Mouse (Mus musculus) limb, embryonic 15.5 days (tissue): ENCODE measurements around the gene Psmd11. TPM values are rescaled to one million over a fixed set of nuclear protein-coding genes. Genes with fewer than 3 reads are reported as not detected.
"Not testable (repeated sequence)": the region's sequence is repeated elsewhere in the genome, so short reads cannot be mapped to it uniquely, and the experiment has no call there.

Experiments
- ATAC-seq: fragments of 200-750 bp; cut with Nextera tagmentation; 2 replicates; pipeline ENCODE4 v1.8.0; 2017; ENCODE audit warnings: low read depth, moderate TSS enrichment; ENCODE audit not compliant: insufficient number of reproducible peaks, low FRiP score, low TSS enrichment
- H3K27ac ChIP-seq: fragments of 300-500 bp; sonication (generic); 2 replicates; pipeline ENCODE4 v1.5.1; 2015; ENCODE audit warnings: moderate library complexity, mild to moderate bottlenecking, inconsistent platforms
- H3K27me3 ChIP-seq: fragments of 300-500 bp; sonication (generic); 2 replicates; pipeline ENCODE4 v1.6.1; 2015; ENCODE audit warnings: inconsistent platforms
- H3K36me3 ChIP-seq: fragments of 300-500 bp; sonication (generic); 2 replicates; pipeline ENCODE4 v1.6.1; 2015; ENCODE audit warnings: inconsistent platforms
- H3K4me1 ChIP-seq: fragments of 300-500 bp; sonication (generic); 2 replicates; pipeline ENCODE4 v1.6.1; 2015; ENCODE audit warnings: inconsistent platforms
- H3K4me2 ChIP-seq: fragments of 300-500 bp; sonication (generic); 2 replicates; pipeline ENCODE4 v1.6.1; 2015; ENCODE audit warnings: mild to moderate bottlenecking, inconsistent platforms
- H3K4me3 ChIP-seq: fragments of 300-500 bp; sonication (generic); 2 replicates; pipeline ENCODE4 v1.5.1; 2015; ENCODE audit warnings: mild to moderate bottlenecking, inconsistent platforms
- H3K9ac ChIP-seq: fragments of 300-500 bp; sonication (generic); 2 replicates; pipeline ENCODE4 v1.6.1; 2015; ENCODE audit warnings: inconsistent platforms
- H3K9me3 ChIP-seq: fragments of 300-500 bp; sonication (generic); 2 replicates; pipeline ENCODE4 v1.6.1; 2016; ENCODE audit warnings: inconsistent platforms
- WGBS: fragments of 180-500 bp; shearing (Covaris S2); methylation state at CpG from one replicate; pipeline ENCODE4 v1.1.7; 2015; 5-methylcytosine and 5-hydroxymethylcytosine counted together
- polyA plus RNA-seq: library from polyadenylated mRNA; unstranded; fragments of >200 nt; fragmentation: Nextera tagmentation; extraction: Ambion mirVana; gene quantifications from 2 replicates; pipeline ENCODE4 v1.2.1, GENCODE M21; 2015

The Psmd11 gene
- polyA plus RNA-seq, 1 experiment from 2014 or later: 292 TPM

DNA sequence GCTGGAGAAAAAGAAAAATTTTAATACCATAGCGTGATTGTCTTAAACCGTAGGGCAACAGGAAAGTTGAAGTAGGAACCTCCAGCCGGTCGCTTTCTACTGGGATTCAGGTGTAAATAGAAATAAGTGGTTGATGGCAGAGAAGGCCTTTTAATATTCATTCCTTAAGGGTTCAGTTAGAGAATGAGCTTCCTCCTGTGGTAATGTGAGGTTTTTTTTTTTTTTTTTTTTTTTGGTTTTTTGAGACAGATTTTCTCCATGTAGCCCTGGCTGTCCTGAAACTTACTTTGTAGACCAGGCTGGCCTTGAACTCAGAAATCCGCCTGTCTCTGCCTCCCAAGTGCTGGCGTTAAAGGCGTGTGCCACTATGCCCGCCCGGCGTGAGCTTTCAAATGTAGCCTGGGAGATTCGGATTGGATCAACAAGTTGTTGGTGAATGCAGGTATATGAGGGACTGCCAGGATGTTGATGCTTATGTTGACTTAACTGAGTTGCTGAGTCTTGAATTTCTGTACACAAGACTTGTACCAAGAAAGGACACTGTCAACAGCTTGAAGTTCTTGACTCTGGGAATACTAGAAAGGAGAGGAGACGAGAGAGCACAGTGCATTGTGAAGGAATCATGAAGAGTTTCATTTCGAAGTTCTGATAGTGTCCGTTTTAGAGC, 1.2 kb downstream of the Psmd11 start:
- Histone ChIP-seq H3K4me2 (peak overlapping the region; percentile 69), H3K27ac (peak overlapping the region; percentile 91), H3K27me3 (no peaks in the 10 kb centered on the region), H3K36me3 (peaks cover 21% of the 10 kb centered on the region), H3K4me3 (peak overlapping the region; percentile 97), H3K9ac (peak overlapping the region; percentile 96), H3K9me3 (no peaks in the 10 kb centered on the region), H3K4me1 (peaks cover 4% of the 10 kb centered on the region)
- ATAC-seq: no peak
- 63% methylated on average over 14 of the region's 14 CpGs for WGBS

DNA sequence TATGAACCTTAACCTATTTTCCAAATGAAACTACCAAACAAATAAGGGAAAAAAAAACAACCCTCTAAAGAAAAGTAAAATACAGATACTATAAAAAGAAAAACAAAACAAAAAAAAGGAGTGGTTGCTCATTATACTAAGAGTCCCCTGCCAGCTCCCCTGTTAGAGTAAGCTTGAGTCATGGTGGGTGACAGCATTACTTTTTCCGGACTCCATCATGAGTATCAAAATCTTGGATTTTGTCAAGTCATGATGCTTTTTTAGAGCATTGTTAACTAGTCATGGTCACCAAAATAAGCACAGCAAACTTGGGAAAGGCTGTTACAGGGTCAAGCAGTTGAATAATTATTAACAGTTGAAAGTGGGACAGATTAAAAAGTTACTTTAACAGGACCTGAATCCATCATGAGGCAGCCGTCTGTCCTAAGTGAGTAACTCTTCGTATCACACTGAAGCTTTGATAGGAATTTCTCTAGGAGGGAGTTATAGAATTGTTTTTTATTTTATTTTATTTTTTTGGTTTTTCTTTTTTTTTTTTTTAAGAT, 2.0 kb downstream of the Psmd11 start:
- H3K27me3 ChIP-seq: no peaks in the 10 kb centered on the region
- peaks cover 25% of the 10 kb centered on the region for H3K36me3 ChIP-seq
- no peaks in the 10 kb centered on the region for H3K9me3 ChIP-seq
- 93% methylated on average over 3 of the region's 3 CpGs for WGBS
- no peak overlapping the region for H3K27ac ChIP-seq
- no peak overlapping the region for H3K4me3 ChIP-seq
- ATAC-seq: no peak
- H3K4me1 ChIP-seq: peaks cover 4% of the 10 kb centered on the region
- H3K4me2 ChIP-seq: no peak overlapping the region
- H3K9ac ChIP-seq: no peak overlapping the region

DNA sequence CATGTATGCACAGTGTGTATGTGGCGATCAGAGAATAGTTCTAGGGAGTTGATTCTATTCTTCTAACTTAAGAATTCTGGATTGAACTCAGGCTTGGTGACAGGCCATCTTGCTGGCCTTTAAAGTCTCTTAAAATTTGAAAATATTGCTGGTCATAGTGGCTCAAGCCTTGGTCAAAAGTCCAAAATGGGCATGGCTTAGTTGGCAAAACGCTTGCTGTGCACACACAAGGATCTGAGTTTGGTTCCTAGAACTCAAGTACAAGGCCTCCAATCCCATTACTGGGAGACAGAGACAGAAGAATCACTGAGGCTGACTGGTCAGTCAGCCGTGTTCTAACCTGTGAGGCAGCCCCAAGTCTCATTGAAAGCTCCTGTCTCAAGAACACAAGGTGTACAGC, 18.5 kb downstream of the Psmd11 start:
- H3K4me1 ChIP-seq: no peaks in the 10 kb centered on the region
- no peak overlapping the region for H3K4me2 ChIP-seq
- ATAC-seq: no peak
- no peak overlapping the region for H3K4me3 ChIP-seq
- no peak overlapping the region for H3K27ac ChIP-seq
- 93% methylated on average over 3 of the region's 3 CpGs for WGBS
- peaks cover 51% of the 10 kb centered on the region for H3K36me3 ChIP-seq
- H3K9me3 ChIP-seq: no peaks in the 10 kb centered on the region
- no peak overlapping the region for H3K9ac ChIP-seq
- no peaks in the 10 kb centered on the region for H3K27me3 ChIP-seq

DNA sequence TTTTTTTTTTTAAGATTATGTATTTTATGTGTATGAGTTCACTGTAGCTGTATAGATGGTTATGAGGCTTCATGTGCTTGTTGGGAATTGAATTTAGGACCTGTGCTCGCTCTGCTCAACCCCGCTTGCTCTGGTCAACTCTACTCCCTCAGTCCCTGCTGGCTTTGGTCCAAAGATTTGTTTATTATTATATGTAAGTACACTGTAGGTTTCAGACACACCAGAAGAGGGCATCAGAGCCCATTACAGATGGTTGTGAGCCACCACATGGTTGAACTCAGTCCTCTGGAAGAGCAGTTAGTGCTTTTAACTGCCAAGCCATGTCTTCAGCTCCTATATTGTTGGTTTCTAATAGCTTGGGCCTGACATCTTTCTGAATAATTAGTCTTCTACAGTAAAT, 21.4 kb downstream of the Psmd11 start:
- no peak overlapping the region for H3K4me2 ChIP-seq
- no peak overlapping the region for H3K27ac ChIP-seq
- ATAC-seq: no peak
- no peaks in the 10 kb centered on the region for H3K4me1 ChIP-seq
- H3K27me3 ChIP-seq: no peaks in the 10 kb centered on the region
- no peak overlapping the region for H3K9ac ChIP-seq
- H3K4me3 ChIP-seq: no peak overlapping the region
- H3K9me3 ChIP-seq: no peaks in the 10 kb centered on the region
- 95% methylated on average over 2 of the region's 2 CpGs for WGBS
- H3K36me3 ChIP-seq: peaks cover 57% of the 10 kb centered on the region

DNA sequence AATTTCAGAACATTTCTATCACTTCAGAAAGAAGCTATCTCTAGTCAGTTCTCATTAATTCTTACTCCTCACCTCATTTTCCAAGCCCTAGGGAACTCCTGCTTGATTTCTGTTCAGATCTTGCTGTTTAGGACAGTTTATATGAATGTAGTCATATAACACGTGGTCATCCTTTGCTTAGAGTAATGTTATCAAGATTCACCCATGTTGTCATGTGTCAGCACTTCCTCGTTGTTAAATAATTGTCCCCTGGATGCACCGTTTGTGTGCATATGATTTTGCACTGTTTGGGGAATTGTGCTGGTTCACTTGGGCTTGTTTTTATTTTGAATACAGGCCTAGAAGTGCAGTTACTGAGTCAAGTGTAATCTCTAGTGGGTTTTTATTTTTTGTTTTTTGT, 23.8 kb downstream of the Psmd11 start:
- Histone ChIP-seq H3K9ac (no peak overlapping the region), H3K4me1 (no peaks in the 10 kb centered on the region), H3K27ac (no peak overlapping the region), H3K36me3 (peaks cover 58% of the 10 kb centered on the region), H3K9me3 (no peaks in the 10 kb centered on the region), H3K27me3 (no peaks in the 10 kb centered on the region), H3K4me3 (no peak overlapping the region), H3K4me2 (no peak overlapping the region)
- no peak for ATAC-seq
- WGBS: 91% methylated on average over 3 of the region's 3 CpGs

DNA sequence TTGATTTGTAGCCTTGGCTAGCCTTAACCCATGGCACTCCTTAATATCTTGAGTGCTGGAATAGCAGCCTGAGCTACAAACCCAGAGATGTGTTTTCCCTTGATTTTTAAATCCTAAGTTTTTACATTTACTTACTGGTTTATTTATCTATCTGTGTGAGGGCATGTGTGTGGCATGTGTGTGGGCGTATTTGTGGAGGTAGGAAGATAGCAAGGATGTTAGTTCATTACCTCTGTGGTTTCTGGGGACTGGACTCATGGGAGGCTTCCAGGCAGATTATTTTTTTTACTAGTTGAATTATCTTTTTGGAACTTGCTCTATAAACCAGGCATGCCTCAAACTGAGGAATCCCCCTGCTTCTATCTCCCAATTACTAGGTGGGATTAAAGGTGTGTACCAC, 24.8 kb downstream of the Psmd11 start:
- H3K27me3 ChIP-seq: no peaks in the 10 kb centered on the region
- no peaks in the 10 kb centered on the region for H3K9me3 ChIP-seq
- H3K36me3 ChIP-seq: peaks cover 60% of the 10 kb centered on the region
- H3K4me3 ChIP-seq: no peak overlapping the region
- no peak for ATAC-seq
- 94% methylated on average over 1 of the region's 1 CpGs for WGBS
- no peak overlapping the region for H3K4me2 ChIP-seq
- no peak overlapping the region for H3K9ac ChIP-seq
- H3K4me1 ChIP-seq: no peaks in the 10 kb centered on the region
- no peak overlapping the region for H3K27ac ChIP-seq

DNA sequence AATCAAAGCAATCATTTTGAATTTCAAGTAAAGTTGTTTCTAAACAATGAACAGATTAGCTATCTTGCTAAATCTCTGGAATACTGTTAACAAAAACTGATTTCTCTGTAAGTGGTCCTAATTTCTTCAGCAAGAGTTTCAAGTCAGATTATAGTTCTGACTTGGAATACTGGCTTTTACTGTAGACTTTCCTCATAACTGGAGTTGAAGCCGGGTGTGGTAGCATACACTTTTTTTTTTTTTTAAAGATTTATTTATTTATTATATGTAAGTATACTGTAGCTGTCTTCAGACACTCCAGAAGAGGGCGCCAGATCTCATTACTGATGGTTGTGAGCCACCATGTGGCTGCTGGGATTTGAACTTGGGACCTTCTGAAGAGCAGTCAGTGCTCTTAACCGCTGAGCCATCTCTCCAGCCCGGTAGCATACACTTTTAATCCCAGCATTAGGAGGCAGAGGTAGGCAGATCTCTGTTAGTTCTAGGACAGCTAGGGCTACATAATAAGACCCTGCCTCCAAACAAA, 35.3 kb downstream of the Psmd11 start:
- not testable (repeated sequence) for H3K4me2 ChIP-seq, H3K9ac ChIP-seq, H3K27me3 ChIP-seq, ATAC-seq, H3K9me3 ChIP-seq, H3K4me1 ChIP-seq, H3K27ac ChIP-seq, H3K4me3 ChIP-seq
- peaks cover 85% of the 10 kb centered on the region for H3K36me3 ChIP-seq
- WGBS: 85% methylated on average over 4 of the region's 4 CpGs

GRCm38 (mm10) chr11:80471836-80472605, 43.6 kb downstream of the Psmd11 start:
- Histone ChIP-seq H3K4me3 (no peak overlapping the region), H3K9ac (no peak overlapping the region), H3K27ac (no peak overlapping the region), H3K4me1 (peaks cover 8% of the 10 kb centered on the region), H3K4me2 (no peak overlapping the region), H3K36me3 (peaks cover 61% of the 10 kb centered on the region), H3K27me3 (no peaks in the 10 kb centered on the region), H3K9me3 (no peaks in the 10 kb centered on the region)
- 84% methylated on average over 16 of the region's 16 CpGs for WGBS
- no peak for ATAC-seq

GRCm38 (mm10) chr11:80474175-80474691, 45.8 kb downstream of the Psmd11 start:
- Histone ChIP-seq H3K9me3 (no peaks in the 10 kb centered on the region), H3K27me3 (no peaks in the 10 kb centered on the region), H3K9ac (no peak overlapping the region), H3K4me1 (peaks cover 30% of the 10 kb centered on the region), H3K4me3 (no peak overlapping the region), H3K4me2 (no peak overlapping the region), H3K27ac (no peak overlapping the region), H3K36me3 (peaks cover 42% of the 10 kb centered on the region)
- ATAC-seq: no peak
- 58% methylated on average over 2 of the region's 2 CpGs for WGBS

- Histone ChIP-seq H3K27me3 (no peaks in the 10 kb centered on the region), H3K4me2 (no peak overlapping the region), H3K9ac (no peak overlapping the region), H3K4me3 (no peak overlapping the region), H3K27ac (no peak overlapping the region), H3K36me3 (peaks cover 35% of the 10 kb centered on the region), H3K9me3 (no peaks in the 10 kb centered on the region), H3K4me1 (peaks cover 36% of the 10 kb centered on the region)
- no peak for ATAC-seq
- WGBS: 82% methylated on average over 11 of the region's 11 CpGs
These were observed 46.4 kb downstream of the Psmd11 start for GRCm38 (mm10) chr11:80474846-80475245.

GRCm38 (mm10) chr11:80475544-80475943, 47.1 kb downstream of the Psmd11 start:
- Histone ChIP-seq H3K4me1 (peaks cover 38% of the 10 kb centered on the region), H3K27ac (no peak overlapping the region), H3K36me3 (peaks cover 28% of the 10 kb centered on the region), H3K9ac (no peak overlapping the region), H3K9me3 (no peaks in the 10 kb centered on the region), H3K27me3 (no peaks in the 10 kb centered on the region), H3K4me3 (no peak overlapping the region), H3K4me2 (no peak overlapping the region)
- WGBS: 86% methylated on average over 9 of the region's 9 CpGs
- ATAC-seq: no peak
